Mouse (Mus musculus) heart, postnatal 10 days (tissue): ENCODE data around the gene Ikzf3. TPM values are rescaled to one million over a fixed set of nuclear protein-coding genes. Genes with fewer than 3 reads are reported as not detected.

Experiments
- DNase-seq, 2 experiments: peaks; one replicate each; pipeline ENCODE4 v3.0.0; 2021
- intact Hi-C: fragments of 180-260 bp; cut with DNase I; formaldehyde crosslinking; loops from one replicate; pipeline ENCODE4 v1.15.1; 2025
- total RNA-seq, 2 experiments: library from RNA; stranded (reverse); gene quantifications; 2 replicates each; pipeline ENCODE4 v1.2.3; 2021

Ikzf3 gene
- total RNA-seq, 2 experiments from 2014 or later, result 0.84 to 0.98 TPM

DNA sequence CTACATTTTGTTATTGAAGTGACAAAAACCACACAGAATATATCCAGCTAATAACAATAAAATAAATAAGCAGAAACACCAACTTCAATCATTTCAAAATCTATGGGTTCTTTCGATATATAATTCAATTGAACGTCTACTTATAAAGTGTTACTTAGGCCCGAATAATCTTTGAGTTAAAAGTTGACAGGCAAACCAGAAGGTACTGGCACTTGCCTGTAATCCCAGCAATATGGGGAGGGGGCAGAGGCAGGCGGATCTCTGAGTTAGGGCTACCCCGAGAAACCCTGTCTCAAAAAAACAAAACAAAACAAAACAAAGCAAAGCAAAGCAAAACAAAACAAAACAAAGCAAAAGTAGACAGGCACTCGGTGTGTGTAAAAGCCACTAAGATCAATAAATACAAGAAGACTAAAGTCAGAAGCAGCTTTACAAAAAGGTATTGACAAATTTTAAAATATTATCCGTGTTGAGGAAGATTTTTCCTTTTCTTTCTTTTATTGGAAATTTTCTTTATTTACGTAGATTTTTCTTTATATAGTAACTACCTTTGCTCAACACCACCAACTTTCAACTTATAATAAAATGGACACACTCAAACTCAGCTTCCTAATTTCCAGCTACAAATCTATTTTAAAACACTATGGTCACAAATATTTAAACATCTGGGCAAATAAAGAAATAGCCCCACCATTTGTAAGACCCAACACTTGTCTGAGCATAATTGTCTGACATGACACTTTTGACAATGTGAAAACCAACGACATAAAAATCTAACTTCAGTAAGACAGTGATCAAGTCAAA, 70.0 kb downstream of the Ikzf3 start:
- intact Hi-C loops, result no loop called here
- no peak for DNase-seq

DNA sequence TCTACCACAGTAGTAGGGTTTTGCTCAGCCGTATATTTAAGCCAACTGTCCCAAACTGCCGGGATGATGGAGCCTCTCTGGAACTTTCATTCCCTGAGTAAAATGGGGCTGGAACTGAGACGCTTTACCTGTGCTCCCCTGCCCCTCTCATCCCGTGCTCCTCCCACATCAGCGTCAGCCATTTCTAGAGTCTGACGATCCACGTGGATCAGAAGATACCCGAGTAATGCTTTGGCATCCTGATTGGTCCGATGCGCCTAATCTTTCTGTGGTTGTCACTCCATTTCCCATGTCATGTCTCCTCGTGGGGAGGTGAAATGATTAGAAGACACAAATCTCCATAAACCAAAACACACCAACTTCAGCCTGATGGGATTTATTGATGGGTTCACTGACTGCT, 70.9 kb downstream of the Ikzf3 start:
- no peak for DNase-seq
- intact Hi-C loops, result no loop called here

DNA sequence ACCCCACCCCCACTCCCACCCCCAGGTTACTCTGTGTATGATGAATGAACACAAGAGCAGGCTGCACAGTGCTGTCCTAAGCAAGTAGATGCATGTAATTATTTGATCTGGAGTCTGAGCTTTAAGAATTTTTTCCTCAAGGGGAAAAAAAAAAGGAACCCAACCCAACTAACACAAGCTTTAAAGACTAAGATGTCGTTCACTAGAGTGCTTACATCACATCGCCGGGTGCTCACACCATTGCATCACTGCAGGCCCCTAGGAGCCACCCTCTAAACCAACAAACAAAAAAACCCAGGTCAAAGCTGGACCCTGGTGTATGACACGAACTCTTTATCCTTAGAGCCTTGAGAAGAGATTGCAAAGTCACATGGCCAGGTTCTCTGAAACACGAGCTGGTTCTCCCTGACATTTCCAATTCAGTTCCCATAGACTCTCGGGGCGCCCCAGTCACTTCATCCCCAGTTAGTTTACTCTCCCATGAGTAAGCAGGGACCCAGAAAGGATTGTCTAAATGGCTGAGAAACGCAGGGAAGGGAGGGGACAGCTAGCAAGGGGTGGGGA, 71.8 kb downstream of the Ikzf3 start:
- intact Hi-C loops, result no loop called here

DNA sequence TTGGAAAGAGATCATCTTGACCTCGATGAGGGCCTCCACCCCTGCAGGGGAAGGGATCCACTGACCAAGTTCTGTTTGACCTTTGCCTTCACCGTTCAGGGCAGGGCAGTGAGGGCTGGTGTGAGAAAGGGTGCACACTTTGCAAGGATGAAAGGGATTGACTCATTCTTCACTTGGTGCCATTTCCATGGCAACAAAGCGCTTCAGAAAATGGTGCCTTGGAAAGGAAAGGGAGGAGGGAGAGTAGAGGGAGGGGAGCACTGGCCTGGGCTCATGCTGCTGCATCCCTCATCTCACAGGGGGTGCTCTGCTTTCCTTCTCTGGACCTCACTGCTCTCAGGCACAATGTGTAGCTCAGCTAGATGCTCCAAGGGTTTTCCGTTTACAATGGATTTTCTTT, 73.1 kb downstream of the Ikzf3 start:
- intact Hi-C loops, result no loop called here
- DNase-seq, result no peak

More for the DNA sequence above, 71.8 kb downstream of the Ikzf3 start:
- no peak for DNase-seq

DNA sequence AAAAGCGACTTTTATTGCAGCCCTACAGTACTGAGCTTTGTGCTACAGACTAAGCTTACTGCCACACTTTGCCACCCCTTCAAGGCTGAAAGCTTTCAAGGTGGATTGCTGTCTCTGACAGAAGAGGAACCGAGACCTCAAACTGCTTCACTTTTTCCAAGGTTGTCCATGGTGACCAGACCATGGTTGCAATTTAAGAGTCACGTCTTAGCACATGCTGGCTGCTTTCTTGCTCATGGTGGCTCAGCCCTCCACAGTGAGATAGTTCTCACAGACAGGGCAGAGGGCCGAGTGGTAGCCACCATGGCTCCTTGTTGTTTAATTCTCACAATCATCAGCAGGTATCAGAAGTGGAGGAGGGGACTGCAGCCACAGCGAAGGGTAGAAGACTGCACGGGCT, 75.0 kb downstream of the Ikzf3 start:
- intact Hi-C loops, result no loop called here
- DNase-seq, result no peak

DNA sequence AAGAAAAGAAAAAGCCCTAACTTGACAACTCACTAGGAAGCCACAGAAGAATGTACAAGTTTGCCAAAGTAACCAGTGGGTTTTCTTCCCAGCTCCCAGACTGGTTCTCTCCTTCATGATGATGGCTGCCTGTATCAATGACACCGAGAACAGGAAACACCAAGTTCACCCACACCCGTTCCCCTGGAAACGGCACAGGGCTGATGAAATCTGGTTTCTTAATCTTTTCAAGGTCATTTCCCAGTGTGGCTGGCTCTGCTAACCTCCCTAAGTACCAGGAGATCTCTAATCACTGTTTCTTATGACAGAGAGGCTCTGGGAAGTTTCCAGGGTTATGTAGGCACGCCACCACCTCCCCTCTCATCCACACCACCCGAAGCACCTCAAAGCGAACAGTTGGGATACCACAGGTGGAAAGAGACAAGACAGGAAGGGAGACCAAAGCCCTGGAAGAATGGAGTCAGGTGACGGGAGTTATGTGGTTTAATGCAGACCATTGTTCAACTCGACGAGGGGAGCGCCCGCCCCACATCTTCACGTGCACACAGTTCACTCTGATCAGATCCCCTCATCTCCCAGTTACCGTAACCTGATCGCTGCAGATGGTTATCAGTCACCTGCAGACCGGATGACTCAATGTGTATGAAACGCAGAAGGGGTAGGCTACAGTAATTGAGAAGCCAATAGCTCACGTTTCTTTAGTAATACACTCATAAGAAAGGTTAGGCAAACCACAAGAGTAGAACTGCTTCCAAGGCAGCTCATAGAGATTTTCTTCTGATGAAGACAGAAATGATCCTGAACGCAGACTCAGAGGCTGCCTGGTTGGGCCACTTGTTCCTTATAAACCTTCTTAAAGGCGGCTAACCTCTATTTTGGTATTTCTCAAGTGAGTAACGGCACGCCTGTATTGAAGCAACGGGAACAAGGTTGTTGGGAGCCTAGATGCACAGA, 75.8 kb downstream of the Ikzf3 start:
- intact Hi-C loops, result no loop called here

DNA sequence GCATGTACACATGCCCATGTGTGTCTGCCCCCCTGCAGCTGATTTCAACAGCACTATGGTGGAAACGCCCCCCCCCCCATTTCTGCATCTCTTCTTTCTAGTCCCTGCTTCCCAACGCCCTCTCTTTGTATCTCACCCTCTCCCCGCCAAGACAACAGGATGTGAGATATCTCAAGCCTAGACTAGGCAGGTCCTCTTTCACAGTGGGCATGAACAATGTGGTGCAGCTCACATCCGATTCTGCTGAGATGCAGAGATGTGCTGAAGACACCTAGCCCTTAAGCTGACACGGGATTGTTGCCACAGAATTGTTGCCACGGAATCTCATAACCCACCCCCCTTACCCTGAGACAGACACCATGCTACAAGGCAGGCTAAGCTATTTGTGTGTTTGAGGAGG, 81.3 kb downstream of the Ikzf3 start:
- intact Hi-C loops, result no loop called here

More for the DNA sequence above, 75.8 kb downstream of the Ikzf3 start:
- DNase-seq, result no peak

DNA sequence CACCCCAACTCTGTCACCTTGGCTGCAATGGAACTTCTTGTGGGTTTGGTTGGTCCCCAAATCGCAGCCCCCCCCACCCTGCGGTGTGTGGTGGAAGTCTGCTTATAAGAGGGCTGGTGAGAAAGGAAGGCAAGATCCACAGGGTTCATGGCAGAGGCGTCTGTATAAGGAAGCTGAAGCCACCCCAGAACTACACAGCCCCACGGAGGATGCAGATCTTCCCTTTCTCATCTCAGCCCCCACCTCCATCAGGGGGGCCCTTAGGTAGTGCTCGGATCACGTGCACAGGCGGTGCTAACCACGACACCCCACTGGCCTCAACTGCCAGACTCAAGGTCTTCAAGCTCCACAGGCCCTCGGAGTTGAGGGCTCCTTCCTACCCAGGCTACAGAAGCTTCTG, 81.9 kb downstream of the Ikzf3 start:
- no peak for DNase-seq
- intact Hi-C loops, result no loop called here

More for the DNA sequence above, 81.3 kb downstream of the Ikzf3 start:
- no peak for DNase-seq

DNA sequence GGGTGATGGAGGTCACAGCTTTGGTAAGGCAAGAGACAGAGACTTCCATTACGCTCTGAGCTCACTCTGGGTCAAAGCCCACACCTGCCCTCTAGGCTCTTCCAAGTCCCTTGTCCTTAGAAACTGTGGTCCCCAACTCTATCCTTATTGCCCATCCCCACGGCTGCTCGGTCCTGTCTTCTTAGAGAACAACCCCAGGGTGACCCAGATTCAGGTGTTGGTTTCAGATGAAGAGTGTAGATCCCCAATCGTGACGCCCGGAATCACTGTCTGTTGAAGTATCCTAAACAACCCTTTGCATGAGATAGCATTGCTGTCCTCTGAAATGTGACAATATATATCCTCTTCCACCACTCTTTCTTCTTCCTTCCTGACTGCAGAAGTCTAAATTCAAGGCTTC, 83.6 kb downstream of the Ikzf3 start:
- intact Hi-C loops, result no loop called here
- DNase-seq, result no peak

DNA sequence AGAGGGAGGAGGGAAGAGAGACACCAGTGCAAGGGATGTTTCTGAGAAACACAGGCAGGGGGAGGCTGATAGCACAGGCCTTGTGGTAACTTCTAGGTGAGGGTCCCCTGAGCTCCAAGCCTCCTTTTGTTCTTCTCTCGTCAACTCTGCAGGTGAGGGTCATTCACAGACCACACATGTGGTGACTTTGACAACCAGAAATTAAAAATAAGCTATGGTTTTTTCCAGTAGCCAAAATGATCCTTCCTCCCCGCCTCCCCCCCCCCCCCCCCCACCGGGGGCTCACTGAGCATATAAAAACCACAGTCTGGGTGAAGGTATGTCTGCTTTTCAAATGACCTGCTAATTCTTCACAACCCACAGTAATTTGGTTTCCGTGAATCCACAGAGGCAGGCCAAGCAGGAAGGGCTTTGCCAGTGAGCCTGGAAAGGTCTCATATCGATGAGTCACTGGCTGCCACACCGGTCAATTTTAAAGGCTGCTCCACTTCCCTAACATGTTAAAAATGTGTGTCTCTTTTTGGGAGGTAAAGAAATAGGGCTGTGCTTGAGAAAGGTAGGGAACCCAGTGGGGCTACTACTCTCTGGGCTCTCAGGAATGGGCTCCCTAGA, 84.6 kb downstream of the Ikzf3 start:
- no peak for DNase-seq
- intact Hi-C loops, result no loop called here

DNA sequence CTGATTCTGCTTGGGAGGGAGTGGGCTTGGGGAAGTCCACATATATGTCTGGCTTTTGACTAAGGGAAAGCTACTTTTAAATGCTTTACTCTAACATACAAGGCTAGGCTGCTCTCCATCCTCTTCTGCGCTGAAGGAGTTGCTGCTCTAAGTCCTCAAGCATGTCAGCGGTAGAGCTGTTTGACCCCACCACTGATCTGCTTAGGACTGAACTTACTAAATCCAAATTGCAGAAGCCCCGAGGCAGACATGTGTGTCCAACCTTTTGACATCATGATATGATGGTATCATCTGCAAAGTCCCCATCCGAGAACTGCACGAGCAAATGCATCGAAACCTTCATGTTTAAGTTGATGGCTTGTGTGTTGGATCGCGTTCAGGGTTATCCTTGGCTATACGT, 86.0 kb downstream of the Ikzf3 start:
- intact Hi-C loops, result loop anchor here (5.0 kb wide), 1 partner anchor 193 kb away; no protein-coding TSS in a partner anchor
- no peak for DNase-seq

DNA sequence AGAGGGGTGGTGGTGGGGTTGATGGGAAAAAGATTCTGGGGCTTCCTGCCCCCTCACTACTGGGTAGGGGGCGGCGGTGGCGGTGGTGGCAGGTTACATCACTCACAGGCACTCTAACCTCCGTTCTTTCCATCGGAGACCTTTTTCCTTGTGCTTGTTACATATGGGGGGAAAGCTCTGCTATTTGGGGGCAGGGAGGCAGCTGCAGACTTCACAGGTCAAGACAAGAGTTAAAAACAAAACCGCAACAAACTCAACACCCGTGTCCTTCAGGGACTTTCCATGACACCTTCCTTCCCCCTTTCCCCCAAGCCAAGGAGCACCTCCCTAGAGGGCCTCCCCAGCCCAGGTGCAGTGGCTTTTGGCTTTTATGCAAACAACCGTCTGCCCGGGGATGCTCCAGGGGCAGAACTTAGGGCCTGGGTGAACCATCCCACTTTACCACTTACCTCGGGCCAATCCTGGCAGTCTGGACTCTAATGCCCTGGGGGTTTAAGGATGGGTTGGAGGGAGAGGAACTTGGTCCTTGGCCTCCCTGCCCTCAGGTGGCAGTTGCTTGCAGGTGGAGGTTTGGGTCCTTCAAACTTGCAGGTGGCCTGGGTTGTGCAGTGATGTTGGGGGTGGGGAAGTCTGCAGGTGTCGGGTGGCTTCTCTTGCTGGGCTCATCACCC, 86.6 kb downstream of the Ikzf3 start:
- DNase-seq, result no peak
- intact Hi-C loops, result loop anchor here (5.0 kb wide), 1 partner anchor 192 kb away; no protein-coding TSS in a partner anchor

DNA sequence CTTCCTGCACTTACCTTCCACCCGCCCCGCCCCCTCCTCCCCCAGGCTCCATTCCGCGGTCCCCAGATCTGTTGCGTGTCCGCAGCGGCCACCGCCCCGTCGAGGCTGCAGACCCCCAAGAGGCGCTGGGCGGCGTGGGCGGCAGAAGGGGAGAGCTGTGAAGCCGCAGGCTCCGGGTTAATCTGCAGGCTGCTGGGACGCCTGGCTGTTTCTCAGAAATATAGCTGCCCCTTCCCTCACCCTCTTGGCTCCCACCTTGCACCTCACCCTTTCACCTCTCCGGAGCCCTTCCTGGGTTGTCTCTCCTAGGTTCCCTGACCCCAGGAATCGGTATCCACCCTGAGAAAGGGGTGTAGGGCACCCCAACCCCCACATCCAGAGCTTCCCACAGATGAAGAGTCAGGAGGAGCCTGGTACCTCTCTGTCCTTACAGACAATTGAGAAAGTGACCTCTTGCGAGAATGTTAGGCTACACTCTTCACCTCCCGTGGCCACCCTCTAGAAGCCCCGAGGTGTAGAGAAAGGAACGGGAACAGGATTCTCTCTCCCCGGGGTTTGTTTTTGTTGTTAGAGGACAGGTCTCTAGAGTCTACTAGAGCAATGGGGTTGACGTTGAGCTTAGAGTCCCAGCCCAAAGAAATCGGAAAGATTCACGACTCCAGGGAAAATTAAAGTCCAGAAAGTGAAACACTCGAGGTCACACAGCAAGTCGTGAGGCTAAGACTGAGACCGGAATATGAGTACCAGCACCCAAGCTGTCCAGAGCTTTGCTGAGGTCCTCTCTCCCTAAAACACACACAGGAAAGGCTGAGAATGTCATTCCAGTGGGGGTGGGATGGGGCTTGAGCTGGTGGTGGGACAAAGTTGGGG, 87.5 kb downstream of the Ikzf3 start:
- intact Hi-C loops, result loop anchor here (5.0 kb wide), 1 partner anchor 191 kb away; no protein-coding TSS in a partner anchor

DNA sequence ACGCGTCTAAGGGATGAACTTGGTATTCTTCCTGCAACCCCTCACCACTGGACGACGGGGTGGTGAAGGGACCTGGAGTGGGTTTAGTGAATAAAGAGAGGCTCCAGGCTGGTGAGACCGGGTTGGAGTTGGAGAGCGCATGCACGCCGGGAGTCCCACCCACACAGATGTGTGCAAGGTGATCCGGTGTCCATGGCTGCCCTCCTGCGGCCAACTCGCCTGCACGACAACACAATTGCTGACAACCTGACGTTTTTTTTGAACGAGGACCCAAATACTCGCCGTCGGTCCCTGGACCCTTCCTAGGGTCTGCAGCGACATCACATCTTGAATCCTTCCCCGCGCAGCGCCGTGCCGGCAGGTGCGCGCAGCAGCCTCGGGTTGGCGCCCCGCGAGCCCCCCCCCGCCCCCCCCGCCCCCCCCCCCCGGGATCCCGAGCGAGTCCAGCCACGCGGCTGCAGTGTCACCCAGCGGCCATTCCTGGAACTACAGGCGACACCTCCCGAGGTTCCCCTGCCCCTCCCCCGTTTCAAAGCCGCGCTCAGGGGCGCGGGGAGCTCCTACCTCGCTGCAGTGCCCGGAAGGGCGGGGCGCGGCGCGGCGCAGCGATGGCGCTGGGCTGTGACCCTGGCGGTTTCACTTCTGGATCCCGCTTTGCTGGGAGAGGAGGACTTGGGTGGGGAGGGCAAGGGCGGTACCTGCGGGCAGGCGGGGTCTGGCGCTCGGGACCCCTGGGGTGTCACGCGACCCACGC, 88.3 kb downstream of the Ikzf3 start:
- intact Hi-C loops, result loop anchor here (1.0 to 5.0 kb wide), 2 partner anchors 115 to 190 kb away; no protein-coding TSS in a partner anchor
- DNase-seq, result peak; percentile 86 to 91

More for the DNA sequence above, 87.5 kb downstream of the Ikzf3 start:
- DNase-seq, result no peak

DNA sequence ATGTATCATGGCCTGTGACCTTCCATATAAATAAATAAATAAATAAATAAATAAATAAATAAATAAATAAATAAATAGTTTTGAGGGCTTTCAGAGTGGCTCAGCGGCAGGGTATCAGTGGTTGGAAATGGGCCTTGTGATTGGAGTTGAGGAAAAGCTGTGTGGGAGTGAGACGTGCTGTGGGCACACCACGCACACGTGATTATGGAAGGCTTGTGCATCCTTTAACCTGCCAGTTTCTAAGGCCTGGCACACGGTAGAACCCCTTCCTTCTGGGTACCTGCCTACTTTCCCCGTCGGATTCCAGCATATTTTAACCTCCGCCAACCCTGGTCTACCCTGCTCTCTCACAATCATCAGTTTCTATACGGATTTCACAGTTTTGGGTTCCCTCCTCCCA, 88.9 kb downstream of the Ikzf3 start:
- intact Hi-C loops, result loop anchor here (1.0 to 5.0 kb wide), 2 partner anchors 115 to 190 kb away; no protein-coding TSS in a partner anchor
- DNase-seq, result no peak

DNA sequence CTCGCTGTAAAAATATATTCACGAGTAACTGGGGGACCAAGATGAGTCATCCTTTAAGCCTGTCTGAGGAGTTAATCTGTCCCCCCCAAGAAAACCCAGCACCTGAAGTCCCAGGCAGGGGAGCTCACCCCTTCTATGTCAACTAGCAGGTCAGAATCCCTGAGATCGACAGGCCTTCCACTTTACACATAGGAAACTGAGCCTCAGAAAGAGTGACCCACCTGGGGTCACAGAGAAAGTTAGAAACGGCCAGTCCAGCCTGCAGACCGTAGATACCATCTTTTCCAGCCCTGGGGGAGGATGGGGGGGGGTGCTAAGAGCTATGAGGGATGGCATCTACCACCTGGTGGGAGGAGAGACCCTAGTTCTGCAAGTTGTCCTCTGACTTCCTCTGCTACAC, 89.3 kb downstream of the Ikzf3 start:
- no peak for DNase-seq
- intact Hi-C loops, result loop anchor here (5.0 kb wide), 1 partner anchor 189 kb away; no protein-coding TSS in a partner anchor

DNA sequence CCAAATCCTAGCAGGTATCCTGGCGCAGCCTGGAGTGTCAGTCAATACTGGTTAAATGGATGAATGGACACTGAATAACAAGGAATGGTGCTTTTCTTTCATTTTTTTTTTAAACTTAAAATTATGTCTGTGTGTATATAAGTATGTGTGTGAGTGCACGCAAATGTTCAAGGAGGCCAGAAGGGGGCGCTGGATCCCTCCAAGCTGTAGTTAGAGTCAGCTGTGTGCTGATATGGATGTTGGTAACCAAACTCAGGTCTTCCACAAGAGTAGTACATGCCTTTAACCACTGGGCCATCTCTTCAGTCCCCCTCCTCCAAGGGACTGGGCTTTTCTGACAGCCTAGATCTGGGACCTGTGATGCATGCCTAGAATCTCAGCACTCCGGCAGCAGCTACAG, 90.3 kb downstream of the Ikzf3 start:
- no peak for DNase-seq
- intact Hi-C loops, result loop anchor here (5.0 kb wide), 1 partner anchor 188 kb away; no protein-coding TSS in a partner anchor
